ENCODE assay signal across 11 mouse cellular contexts in the genomic region with DNA sequence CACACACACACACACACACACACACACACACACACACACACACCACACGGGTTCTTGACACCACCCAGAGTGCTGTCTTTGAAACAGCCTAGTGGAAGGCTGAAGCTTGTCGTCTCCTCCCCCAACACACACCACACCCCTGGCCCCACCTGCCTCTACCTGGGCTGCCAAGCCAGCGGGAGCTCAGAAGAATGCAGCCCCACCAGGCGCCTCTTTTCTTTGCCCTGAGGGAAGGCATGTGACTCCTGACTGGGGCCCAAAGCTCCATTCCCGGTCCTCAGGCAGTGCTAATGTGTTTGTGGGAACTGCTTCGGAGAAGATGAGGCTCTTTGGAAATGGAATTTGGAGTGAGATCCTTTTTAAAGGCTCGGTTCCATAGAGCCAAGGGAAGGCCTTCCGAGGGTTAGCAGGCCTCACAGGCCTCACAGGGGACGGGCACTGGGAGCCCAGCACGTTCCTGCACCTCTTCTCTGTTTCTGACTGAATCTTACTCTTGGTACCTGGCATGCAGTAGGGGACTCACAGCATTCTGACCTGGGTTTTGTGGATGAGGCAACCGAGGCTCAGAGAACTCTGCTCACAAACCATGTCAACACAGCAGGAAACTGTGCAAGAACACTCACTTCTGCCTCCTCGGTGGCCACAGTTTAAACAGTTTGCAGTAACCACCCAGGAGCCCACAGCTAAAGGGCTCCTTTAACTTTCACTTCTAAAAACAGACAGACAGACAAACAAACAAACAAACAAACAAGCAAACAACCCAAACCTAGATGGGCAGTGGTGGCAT.
DNase-seq lines count a peak whose midpoint lies in the region; ATAC-seq lines count a peak whose summit lies in the region.
"Had no signal": no experiment of that assay in that cellular context is flagged by ENCODE, and none has a peak within 500 bp of the region (broad histone marks: within the 10 kb centered on the region; RNA-seq: fewer than 3 reads in every experiment).

No protein-coding gene starts in this region.

- no peaks in the 10 kb centered on the region for H3K27me3 ChIP-seq in lung, embryonic 15.5 days
- no peaks in the 10 kb centered on the region for H3K27me3 ChIP-seq in embryonic facial prominence, embryonic 12.5 days
- no peaks in the 10 kb centered on the region for H3K27me3 ChIP-seq in stomach, embryonic 15.5 days (replicated peaks)
- H3K27me3 ChIP-seq: forebrain, embryonic 13.5 days had no signal

- peak overlapping the region; percentile 66 for H3K27ac ChIP-seq in lung, embryonic 15.5 days
- no peak overlapping the region for H3K27ac ChIP-seq in embryonic facial prominence, embryonic 12.5 days
- H3K27ac ChIP-seq in stomach, embryonic 15.5 days, result peak overlapping the region; percentile 72
- H3K27ac ChIP-seq: forebrain, embryonic 13.5 days had no signal

- no peaks in the 10 kb centered on the region for H3K36me3 ChIP-seq in lung, embryonic 15.5 days
- no peaks in the 10 kb centered on the region for H3K36me3 ChIP-seq in embryonic facial prominence, embryonic 12.5 days
- H3K36me3 ChIP-seq in stomach, embryonic 15.5 days, result no peaks in the 10 kb centered on the region

- ATAC-seq in lung, embryonic 15.5 days (ENCODE audit: borderline replicate concordance, extremely low read depth, low FRiP score, low TSS enrichment), result peak; percentile 81
- ATAC-seq in embryonic facial prominence, embryonic 12.5 days (ENCODE audit: insufficient number of reproducible peaks, insufficient read depth, low FRiP score, low TSS enrichment), result peak; percentile 38; the same call in 1 of the 2 replicates
- peak; percentile 89 for ATAC-seq in stomach, embryonic 15.5 days (ENCODE audit: insufficient read depth, low FRiP score, low read depth)
- ATAC-seq: forebrain, embryonic 13.5 days had no signal

- H3K4me1 ChIP-seq in lung, embryonic 15.5 days, result peaks cover 8% of the 10 kb centered on the region
- H3K4me1 ChIP-seq in embryonic facial prominence, embryonic 12.5 days, result peaks cover 11% of the 10 kb centered on the region
- H3K4me1 ChIP-seq in stomach, embryonic 15.5 days, result peaks cover 9% of the 10 kb centered on the region

- no peak for DNase-seq in lung, postnatal 36 days
- peak; percentile 55 for DNase-seq in kidney, postnatal 14 days
- no peak for DNase-seq in gastrocnemius, postnatal 36 days
- DNase-seq in right cerebral cortex, postnatal 36 days (ENCODE audit: low spot score in 2 of 2), result no peak
- DNase-seq in adipocyte (ENCODE audit: low spot score), result no peak
- DNase-seq: adrenal gland, adult 2 months; cerebellum, adult 9-10 months had no signal

- no peak overlapping the region for H3K4me3 ChIP-seq in lung, embryonic 15.5 days
- no peak overlapping the region for H3K4me3 ChIP-seq in embryonic facial prominence, embryonic 12.5 days
- no peak overlapping the region for H3K4me3 ChIP-seq in stomach, embryonic 15.5 days (replicated peaks)
- H3K4me3 ChIP-seq: forebrain, embryonic 13.5 days had no signal

- WGBS in lung, embryonic 15.5 days, result 32% methylated on average over 12 of the region's 12 CpGs
- 33% methylated on average over 12 of the region's 12 CpGs for WGBS in embryonic facial prominence, embryonic 12.5 days
- WGBS in stomach, embryonic 15.5 days, result 40% methylated on average over 12 of the region's 12 CpGs

- no peaks in the 10 kb centered on the region for H3K9me3 ChIP-seq in lung, embryonic 15.5 days
- no peaks in the 10 kb centered on the region for H3K9me3 ChIP-seq in embryonic facial prominence, embryonic 12.5 days
- H3K9me3 ChIP-seq in stomach, embryonic 15.5 days, result no peaks in the 10 kb centered on the region
- H3K9me3 ChIP-seq: forebrain, embryonic 13.5 days had no signal

- intact Hi-C loops in gastrocnemius, postnatal 36 days (cut with DNase I), result no loop called here

- no peak overlapping the region for H3K4me2 ChIP-seq in lung, embryonic 15.5 days
- H3K4me2 ChIP-seq in embryonic facial prominence, embryonic 12.5 days (replicated peaks), result no peak overlapping the region
- no peak overlapping the region for H3K4me2 ChIP-seq in stomach, embryonic 15.5 days
- H3K4me2 ChIP-seq: forebrain, embryonic 13.5 days had no signal

- no peak overlapping the region for H3K9ac ChIP-seq in lung, embryonic 15.5 days
- H3K9ac ChIP-seq in embryonic facial prominence, embryonic 12.5 days, result no peak overlapping the region
- no peak overlapping the region for H3K9ac ChIP-seq in stomach, embryonic 15.5 days
- H3K9ac ChIP-seq: forebrain, embryonic 13.5 days had no signal

Comparison
In these comparisons a context has a peak if more than half of its experiments do, and no peak if none do; other contexts are left out.
1. ATAC-seq: peak in every context shown above with its lines; median percentile 89 in stomach, embryonic 15.5 days; 81 in lung, embryonic 15.5 days; 38 in embryonic facial prominence, embryonic 12.5 days.